Mouse (Mus musculus) heart, adult 11 months (tissue): ENCODE data around the gene Lsamp.
A peak's percentile ranks its signal among the peaks of the same experiment; 100 is the strongest.
"Not testable (repeated sequence)": the region's sequence is repeated elsewhere in the genome, so short reads cannot be mapped to it uniquely, and the experiment has no call there.

Source experiments
- DNase-seq: peaks from one replicate; pipeline ENCODE4 v3.0.0; 2022

Lsamp gene

DNA sequence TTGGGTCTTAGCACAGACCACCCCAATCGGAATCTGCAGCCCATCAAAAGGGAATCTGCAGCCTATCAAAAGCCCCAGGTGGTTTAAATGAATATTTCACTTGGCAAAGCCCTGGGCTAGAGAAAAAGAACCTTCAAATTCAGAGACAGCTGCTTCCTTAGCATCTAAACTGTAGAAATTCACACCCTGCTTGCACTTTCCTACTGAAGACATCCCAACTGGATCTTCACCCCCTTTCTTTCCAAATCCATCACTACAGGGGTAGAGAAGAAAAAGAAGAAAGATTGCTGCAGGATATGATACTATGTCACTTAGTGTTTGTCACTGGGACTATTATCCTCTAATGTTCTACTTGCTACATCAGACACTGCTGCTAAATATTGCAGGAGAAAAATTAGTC lies 1981.5 kb downstream of the Lsamp start:
- peak; percentile 4 for DNase-seq

DNA sequence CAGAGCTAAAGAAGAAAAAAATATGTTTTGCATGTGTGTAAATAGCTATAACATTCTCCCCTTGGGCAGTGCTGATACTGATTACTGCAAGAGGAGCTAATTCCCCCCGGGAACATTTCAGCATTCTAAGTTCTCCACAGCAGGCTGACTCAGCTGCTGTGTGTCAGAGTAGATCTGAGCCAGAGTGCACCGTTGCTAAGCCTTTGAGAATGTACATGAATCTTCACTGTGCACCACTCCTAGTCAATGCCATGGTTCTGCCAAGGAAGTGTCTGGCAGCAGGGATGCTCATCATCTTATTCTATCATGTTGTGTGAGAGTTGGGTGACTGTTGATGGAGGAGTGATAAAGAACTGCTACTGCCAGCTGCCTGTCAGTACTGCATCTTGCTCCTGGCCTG lies 1985.1 kb downstream of the Lsamp start:
- DNase-seq, result no peak

DNA sequence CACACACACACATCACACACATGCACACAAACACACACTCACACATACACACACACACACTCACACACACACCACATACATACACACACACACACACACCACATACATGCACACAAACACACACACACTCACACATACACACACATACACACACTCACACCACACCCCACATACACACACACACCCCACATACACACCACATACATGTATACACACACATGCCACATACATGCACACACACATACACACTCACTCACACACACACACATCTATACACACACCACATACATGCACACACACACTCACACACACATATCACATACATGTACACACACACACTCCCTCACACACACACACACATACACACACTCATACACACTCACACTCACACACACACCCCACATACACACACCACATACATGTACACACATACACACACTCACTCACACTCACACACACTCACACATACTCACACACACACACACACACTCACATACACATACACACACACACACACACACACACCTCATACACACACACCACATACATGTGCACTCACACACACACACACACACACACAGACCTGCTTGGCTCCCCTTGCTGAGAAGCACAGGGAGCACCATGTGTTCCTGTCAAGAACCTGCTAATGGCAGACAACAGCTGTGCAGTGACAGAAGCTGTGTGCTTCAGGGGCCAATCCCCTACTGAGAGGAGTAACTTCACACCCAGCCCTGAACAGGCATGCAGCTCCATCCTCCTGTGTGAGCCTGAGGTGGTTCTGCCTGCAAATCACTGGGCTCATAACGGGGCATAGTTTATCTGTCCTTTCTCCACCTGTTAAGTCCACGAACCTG lies 1990.9 kb downstream of the Lsamp start:
- DNase-seq, result no peak

DNA sequence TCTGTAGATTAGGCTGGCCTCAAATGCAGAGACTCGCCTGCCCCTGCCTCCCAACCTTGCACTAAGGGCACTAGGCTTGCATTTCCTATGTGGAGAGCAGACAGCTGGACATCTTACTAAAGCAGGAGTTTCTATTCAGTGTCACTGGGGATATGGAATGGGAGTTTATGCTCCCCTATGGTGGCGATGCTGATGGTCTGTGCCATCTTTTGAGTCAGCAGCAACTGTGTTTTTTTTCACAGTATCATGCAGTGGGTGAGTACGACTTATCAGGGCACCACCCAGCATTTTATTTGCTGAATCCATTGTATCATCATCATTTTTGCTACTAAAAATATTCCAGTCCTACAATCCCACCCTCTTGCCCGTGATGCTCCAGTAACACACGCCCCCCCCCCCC lies 1992.7 kb downstream of the Lsamp start:
- DNase-seq, result no peak

DNA sequence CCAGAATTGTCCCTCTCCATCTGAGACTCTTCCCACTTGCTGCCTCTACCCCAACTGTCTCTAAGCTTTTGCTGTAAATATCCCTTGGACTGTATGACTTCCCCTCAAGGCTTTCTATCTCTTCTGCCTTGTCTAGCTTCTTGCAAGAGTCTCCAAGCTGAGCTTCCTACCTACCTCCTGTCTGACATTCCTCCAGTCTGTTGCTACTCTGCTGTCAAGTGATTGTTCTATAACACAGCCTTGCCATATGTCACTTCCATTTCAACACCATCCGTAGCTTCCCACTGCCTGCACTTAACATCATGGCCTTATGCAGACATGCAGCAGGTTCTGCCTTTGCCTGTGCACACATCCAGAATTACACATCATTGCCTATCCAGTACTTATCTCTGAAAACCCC lies 2012.8 kb downstream of the Lsamp start:
- DNase-seq, result no peak

DNA sequence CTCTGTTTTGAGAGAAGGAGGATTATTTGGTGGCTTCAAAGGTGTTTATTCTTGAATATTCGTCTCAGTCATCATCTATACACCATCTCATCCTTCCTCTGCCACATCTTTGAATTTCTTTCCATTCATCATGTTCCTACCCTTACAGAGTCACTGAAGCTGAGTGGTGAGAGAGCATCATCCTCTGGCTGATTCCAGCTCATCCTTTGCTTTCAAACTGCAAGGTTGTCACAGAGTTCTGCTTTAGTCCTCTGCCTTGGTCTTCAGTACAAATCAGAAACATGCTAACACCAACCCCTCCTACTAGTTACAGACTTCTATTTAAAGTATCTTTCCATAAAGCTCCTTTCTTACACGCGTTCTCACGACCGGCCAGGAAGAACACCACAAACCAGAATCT lies 2018.8 kb downstream of the Lsamp start:
- DNase-seq, result no peak

DNA sequence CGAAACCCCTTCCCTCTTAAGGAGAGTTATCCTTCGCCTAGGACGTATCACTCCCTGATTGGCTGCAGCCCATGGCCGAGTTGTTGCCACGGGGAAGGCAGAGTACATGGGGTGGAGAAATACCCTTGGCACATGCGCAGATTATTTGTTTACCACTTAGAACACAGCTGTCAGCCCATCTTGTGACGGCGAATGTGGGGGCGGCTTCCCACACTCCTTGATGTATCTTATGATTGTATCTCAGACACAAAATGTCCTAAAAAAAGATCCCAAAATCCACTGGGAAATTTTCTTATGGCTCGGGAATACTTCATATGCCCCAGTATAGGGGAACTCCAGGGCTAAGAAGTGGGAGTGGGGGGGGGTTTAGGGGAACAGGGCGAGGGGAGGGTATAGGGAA lies 2019.3 kb downstream of the Lsamp start:
- not testable (repeated sequence) for DNase-seq

DNA sequence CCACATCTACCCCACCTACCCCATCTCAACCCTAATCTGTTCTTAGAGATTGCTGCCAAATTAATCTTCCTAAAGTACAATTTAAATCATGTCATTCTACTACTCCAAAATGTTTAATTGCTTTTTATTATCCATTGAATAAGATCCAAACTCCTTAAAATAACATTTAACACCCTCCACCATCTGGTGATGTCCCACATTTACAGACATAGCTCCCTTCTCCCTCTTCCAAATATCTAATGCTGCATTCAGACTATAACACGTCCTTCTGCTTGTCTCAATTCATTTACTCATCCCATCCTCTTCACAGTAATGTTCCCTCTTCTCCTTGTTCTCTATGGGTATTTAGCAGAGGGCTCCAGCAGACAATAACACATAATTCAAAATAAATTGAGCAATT lies 2020.0 kb downstream of the Lsamp start:
- DNase-seq, result no peak

DNA sequence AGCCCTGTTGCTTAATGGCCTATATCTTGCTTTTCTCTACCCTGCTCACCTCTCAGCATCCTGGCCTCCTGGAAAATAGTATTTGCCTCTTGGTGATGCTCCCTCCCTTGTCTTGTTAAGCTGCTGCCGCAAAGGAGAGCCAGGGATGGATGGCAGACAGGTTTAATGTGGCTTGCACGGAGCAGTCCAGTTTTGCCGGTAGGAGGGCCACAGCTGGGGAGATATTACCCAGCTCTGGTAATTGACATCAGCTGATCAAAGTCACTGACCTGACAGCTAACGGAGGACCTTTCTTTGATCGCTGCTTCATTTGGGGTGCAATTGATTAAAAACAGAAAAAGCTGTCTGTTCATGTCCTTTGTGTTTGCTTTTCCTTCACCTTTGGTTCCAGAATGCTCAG lies 2030.8 kb downstream of the Lsamp start:
- DNase-seq, result peak; percentile 68

DNA sequence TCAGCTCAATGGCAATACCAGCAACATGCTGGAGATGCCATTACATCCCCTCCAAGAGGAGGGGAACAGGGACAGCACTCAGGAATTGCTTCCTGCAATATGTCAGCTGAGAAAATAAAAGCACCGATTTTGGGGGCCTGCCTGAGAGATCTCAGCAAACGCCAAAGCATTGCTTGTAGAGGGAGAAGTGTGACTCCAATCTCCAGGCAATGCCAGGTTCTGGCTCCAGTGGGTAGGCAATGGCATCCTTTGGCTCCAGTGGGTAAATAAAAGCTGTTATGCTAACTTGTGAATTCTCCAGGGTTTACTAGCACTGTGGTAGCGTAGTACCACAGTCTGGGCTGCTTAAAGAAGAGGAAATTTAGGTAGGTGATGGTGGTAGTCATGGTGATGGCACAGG lies 2031.3 kb downstream of the Lsamp start:
- peak; percentile 65 for DNase-seq

DNA sequence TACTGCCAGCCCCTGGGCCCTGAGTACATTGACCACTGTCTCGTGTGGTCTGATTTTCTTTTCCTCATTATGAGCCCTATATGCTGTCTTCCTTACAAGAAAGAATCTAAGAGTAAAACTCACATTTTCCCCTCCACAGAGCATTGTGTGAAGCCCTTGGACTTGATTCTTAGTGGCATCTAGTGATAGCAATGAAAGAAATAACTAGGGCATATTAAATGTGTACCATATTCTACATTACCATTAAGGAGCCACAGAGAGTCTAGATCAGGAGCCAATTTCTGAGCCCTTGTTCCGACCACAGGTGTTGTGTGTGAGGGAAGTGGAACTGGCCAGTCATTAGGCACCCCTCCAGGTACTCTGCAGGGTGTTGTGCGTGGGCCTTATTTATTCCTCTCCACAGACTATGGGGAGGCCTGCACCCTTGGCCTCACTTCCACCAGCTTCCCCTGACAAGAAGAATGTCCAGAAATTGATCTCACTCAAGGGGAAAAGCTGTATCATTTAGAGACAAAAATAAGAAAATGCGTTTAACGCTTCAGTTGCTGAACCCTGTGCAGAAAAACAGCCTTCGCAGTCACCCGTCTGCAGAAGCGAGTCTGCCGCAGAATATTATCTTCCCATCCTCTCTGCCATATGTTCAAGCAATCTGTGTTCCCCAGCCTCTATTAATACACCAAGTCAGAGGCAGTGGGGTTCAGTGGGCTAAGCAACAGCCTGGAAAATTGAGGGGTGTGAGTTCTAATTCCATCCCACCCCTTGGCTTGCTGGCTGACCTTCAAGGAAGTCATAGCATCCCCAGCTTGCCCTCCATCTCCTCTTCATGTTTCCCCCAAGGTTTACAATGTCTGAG lies 2032.9 kb downstream of the Lsamp start:
- DNase-seq, result peak; percentile 43

DNA sequence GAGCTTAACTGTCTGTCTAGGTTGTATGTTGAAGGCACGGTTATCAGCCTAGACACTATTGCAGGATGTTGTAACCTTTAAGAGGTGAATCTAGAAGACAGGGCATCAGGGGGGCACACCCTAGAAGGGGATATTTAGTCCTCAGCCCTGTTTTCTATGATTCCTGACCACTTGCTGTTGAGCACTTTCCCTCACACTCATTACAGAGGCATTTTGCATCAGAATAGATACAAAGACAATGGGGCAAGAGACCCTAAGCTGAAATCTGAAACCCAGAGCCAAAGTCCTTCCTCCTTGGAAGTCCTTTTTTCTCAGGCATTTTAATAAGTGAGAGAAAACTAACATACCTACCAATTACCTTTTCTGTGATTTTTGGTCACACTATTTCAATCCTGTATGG lies 2038.4 kb downstream of the Lsamp start:
- DNase-seq, result no peak

DNA sequence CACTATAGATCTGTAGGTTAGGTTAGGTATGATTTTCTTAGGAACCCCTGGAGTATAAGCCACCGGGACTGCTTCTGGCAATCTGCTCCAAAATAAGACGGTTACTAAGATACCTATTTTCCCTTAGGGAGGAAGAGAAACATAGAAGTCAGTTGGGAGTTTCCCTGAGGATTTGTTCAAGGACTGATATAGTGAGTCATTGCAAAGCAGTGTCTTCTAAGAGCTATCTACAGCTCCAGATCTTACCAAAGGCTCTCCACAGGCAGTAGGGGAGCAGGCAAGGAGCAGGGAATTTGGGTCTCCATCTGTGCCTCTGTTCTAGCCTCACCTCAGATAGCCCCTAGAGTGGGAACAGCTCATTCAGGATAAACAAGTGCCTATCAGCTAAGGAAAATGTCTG lies 2047.9 kb downstream of the Lsamp start:
- no peak for DNase-seq

DNA sequence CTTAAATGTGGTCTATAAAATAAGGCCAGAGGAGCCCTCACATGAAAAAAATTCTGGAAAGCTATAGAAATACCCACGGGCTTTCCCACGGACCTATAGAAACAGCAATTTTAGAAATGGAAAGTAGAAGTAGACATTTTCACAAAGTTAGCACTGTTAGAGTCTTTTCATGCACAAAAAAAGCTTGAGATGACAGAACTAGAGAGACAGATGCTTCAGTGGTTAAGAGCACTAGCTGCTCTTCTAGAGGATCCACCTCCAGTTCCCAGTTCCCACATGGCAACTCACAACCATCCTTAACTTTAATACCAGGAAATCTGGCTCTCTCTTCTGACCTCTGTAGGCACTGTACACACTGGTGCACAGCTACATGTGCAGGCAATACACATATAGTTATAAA lies 2049.3 kb downstream of the Lsamp start:
- DNase-seq, result no peak

DNA sequence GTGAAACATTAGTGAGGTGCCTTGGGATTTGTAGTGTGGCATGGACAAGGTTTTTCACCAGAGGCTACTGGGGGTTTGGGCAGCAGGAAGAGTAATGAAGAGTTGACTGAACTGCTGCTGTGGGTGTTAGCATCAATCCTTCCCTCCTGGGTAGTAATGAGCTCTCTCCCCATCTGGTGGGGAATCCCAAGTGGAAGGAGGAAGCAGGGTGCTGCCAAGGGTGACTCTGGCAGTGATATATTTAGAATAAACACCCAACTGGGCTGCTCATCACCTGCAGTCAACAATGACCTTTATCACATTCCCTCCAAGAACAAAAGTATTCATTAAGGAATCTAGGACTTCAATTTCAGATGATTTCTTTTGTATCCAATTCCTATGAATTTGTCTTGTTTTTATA lies 2064.0 kb downstream of the Lsamp start:
- DNase-seq, result no peak

DNA sequence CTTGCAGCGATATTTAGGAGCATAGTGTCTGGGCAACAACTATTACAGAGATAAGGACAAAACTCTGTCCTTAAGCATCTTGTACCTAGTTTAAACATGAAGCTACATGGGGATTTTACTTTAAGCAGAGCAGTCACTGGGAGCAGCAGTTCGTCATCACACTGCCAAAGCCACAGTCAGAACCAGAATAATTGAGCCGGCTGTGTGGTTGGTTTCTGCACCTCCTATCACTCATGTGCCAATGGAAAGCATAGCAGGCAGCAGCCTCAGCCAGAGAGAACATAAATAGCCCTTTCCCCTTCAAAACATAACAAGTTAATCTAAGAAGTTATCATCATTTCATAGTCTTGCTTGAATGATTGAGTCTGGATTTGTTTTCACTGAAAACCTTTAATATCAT lies 2075.8 kb downstream of the Lsamp start:
- DNase-seq, result no peak

DNA sequence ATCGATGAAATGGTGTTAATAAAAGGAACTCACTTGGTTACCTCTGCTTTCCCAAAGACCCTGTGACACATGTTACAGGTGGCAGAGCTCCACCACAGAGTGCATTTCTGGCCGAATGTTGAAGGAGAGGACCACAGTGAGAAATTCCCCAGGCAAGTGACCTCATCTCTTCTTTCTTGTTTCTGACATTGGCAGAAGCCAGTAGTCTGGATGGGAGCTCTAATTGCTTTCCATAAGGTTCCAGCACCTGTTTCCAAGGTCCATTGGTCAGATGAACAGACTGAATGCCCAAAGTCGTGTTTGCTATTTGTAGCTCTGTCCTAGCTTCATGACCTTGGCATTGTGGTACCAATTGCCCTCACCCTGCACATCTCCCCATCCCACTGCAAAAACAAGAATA lies 2090.2 kb downstream of the Lsamp start:
- no peak for DNase-seq

DNA sequence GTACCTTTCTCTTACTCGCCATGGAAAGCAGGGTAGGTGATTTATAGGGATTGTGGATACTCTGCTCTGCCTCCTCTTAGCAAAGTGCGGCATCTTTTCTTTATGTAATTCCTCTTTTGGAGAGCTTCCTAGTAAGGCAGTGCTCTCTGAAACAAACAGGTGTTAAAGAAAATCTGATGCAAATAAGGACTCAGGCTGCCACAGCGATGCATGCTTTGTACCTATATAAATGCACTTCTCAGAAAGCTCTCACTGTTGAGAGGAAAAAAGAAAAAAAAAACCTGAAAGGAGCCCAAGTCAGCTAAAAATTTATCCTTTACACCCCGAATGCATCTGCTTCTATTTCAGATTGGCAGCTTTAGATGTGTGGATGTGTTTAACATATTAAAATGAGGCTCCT lies 2095.4 kb downstream of the Lsamp start:
- DNase-seq, result no peak

DNA sequence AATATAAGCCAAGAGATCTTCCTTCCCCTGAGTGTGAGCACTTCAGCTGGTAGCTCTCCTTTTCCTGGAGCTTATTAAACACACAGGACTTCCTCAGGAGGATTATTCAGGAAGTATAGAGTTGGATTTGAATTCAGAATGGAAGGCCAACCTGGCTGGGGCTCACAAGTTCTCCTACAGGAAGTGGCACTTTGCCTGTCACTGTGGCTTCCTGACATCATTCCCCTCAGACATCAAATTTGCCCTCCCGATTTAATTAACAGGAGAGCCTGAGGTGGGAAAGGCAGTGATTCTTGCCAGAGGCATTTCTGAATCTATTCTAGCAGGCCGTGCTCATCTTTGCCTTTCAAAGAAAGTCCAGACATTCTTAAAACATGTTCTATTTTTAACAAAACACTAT lies 2097.4 kb downstream of the Lsamp start:
- no peak for DNase-seq

DNA sequence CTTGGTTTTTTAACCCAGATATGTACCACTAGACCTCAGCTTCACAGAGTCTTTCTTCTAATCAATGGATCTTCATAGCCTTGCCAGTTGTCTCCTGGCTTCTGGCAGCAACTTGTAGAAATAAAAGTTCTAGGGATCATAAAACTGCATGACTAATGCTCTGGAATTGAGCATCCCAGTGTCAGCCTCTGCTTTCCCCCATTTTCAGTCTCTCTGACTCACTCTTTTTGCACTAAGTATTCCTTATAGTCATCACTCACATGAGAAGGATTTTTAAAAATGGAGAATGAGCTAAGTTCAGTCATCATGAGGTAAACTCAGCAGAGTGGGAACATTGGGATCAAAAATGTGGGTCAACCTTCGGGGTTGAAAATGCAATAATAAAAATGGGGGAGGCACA lies 2113.3 kb downstream of the Lsamp start:
- DNase-seq, result no peak

DNA sequence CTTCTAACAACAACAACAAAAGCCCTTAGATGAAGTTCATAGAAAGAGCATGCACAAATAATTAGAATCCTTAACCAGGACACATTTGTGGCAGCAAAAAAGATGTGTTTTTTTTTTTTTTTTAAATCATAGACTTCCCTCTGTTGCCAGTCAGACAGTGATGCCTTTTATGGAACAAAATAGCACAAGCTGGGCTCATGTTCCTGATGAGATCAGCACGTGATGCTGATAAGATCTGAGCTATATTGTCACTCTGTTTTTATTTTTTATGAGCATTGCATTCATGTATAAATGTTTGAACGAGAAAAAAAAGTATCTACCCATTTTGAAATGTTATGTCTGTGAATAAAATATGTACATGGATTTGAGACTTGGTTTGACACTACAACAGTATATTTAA lies 2118.0 kb downstream of the Lsamp start:
- no peak for DNase-seq

DNA sequence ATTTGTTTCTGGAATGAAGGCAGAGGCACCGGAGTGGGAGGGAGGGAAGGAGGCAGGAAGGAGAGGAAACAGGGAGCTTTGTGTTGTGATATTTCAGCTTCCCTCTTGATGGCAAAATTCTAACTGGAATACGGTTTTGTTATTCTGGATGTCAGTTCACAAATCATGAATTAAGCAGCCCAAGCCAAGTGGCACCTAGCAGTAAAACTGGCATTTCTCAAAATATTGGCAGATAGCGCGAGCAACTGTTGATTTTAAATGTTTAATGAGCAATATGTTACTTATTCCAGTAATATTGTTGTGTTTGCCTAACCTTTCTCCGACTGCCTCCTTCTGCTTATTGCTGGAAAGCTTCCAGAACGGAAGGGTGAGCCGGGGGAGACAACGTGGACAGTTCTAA lies 2118.5 kb downstream of the Lsamp start:
- DNase-seq, result no peak

DNA sequence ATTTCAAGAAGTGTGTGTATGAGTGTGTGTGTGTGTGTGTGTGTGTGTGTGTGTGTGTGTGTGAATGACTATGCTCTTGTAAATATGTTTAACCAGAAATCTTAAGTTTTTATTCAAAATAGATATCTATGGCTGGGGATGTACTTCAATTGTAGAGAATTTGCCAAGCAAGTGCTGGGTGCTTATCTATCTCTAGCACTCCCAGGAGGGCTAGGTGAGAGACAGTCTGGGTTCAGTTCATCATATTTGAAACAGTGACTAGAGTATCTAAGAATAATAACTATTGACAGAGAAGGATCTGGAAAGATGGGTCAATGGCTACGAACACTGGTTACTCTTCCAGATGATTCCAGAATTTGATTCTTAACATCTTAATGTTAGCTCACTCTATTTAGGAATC lies 2128.1 kb downstream of the Lsamp start:
- no peak for DNase-seq

DNA sequence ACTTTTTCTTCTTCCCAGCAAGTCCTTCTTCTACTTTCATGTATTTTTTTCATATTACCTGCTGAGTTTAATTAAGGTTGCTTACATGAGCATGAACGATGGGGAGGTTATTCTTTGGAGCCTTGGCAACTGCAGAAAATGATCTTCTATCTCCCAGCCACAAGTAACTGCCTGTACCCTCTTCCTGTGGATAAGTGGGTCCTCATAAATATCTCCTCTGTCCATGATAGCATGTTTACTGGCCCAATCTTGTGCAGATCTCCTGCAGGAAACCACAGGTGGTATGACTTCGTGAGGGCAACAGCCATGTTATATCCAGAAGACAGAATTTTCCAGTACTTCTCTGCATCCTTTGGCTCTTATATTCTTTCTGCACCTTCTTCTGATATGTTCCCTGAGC lies 2129.1 kb downstream of the Lsamp start:
- DNase-seq, result no peak
